Mouse (Mus musculus) bone marrow, adult 2 months (tissue): ENCODE results near the gene Lmtk3.

Experiments
- CTCF ChIP-seq: fragments of 200-500 bp; IDR thresholded peaks from 2 replicates; pipeline ENCODE4 v1.5.1; 2011; ENCODE audit warnings: low read length, control low read depth; ENCODE audit not compliant: control insufficient read depth, insufficient read depth
- POLR2A ChIP-seq: fragments of 200-500 bp; IDR thresholded peaks from 2 replicates; pipeline ENCODE4 v1.6.1; 2011; ENCODE audit warnings: low read depth, mild to moderate bottlenecking, control low read depth, low read length, borderline replicate concordance; ENCODE audit not compliant: control insufficient read depth

GRCm38 (mm10) chr7:45785388-45786135 is 2.0 kb downstream of the Lmtk3 start:
- no peak for TF ChIP-seq CTCF
- no peak for TF ChIP-seq POLR2A
